Mouse (Mus musculus): ENCODE results near the gene Atp5e.

GRCm38 (mm10) chr2:174459365-174459764, 4.5 kb downstream of the Atp5e start:
- no peak for TF ChIP-seq CTCF (IDR thresholded peaks at IDR 0.05; ENCODE audit: control insufficient read depth, insufficient read depth, low read length)
- TF ChIP-seq POLR2A (IDR thresholded peaks at IDR 0.05; ENCODE audit: borderline replicate concordance, control insufficient read depth, low read depth, low read length) = no peak

Measured in bone marrow, adult 2 months (tissue).